Comparison of ENCODE assay signal across 10 mouse cellular contexts in the genomic region with DNA sequence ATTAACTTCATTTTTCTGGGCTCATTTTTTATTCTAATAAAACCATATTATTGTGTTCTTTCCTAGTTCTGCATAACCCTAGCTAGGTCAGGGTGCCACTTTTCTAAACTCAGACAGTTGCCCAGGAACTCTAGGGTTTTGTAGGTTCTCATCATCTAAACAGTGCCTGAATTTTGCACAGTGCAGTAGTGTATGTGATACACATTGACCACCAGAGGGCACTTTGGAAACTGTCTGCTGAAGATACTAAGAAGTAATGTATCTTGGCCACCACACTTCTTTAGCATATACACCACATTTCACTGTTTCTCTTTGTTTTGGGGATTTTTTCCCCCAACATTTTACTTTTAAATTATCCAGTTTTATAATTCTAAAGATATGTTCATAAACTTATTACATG. TPM values are rescaled to one million over a fixed set of nuclear protein-coding genes. Genes with fewer than 3 reads are reported as not detected.
DNase-seq lines count a peak whose midpoint lies in the region; ATAC-seq lines count a peak whose summit lies in the region.
"Had no signal": no experiment of that assay in that cellular context is flagged by ENCODE, and none has a peak within 500 bp of the region (broad histone marks: within the 10 kb centered on the region; RNA-seq: fewer than 3 reads in every experiment).

No protein-coding gene starts in this region.

- no peaks in the 10 kb centered on the region for H3K27me3 ChIP-seq in limb, embryonic 12.5 days
- no peaks in the 10 kb centered on the region for H3K27me3 ChIP-seq in limb, embryonic 10.5 days (ENCODE audit: low read depth, poor library complexity, severe bottlenecking)
- no peaks in the 10 kb centered on the region for H3K27me3 ChIP-seq in hindbrain, embryonic 13.5 days
- H3K27me3 ChIP-seq: embryonic facial prominence, embryonic 15.5 days had no signal

- H3K4me1 ChIP-seq in limb, embryonic 12.5 days (replicated peaks) = no peaks in the 10 kb centered on the region
- no peaks in the 10 kb centered on the region for H3K4me1 ChIP-seq in limb, embryonic 10.5 days
- H3K4me1 ChIP-seq in hindbrain, embryonic 13.5 days (replicated peaks) = no peaks in the 10 kb centered on the region
- H3K4me1 ChIP-seq: embryonic facial prominence, embryonic 15.5 days had no signal

- intact Hi-C loops in gastrocnemius, postnatal 36 days (cut with DNase I) = no loop called here

- ATAC-seq in limb, embryonic 12.5 days (ENCODE audit: insufficient number of reproducible peaks, insufficient read depth, low FRiP score, low TSS enrichment, low read depth) = peak; percentile 52; the same call in 1 of the 2 replicates
- ATAC-seq in hindbrain, embryonic 13.5 days (ENCODE audit: low FRiP score) = peak; percentile 73; the same call in 1 of the 2 replicates
- peak; percentile 76; the same call in 1 of the 2 replicates for ATAC-seq in monocyte, adult 5-6 weeks (replicated peaks; ENCODE audit: insufficient number of reproducible peaks, low FRiP score, low TSS enrichment, poor library complexity, severe bottlenecking)

- H3K4me3 ChIP-seq in limb, embryonic 12.5 days (replicated peaks) = no peak overlapping the region
- H3K4me3 ChIP-seq in limb, embryonic 10.5 days = no peak overlapping the region
- H3K4me3 ChIP-seq in hindbrain, embryonic 13.5 days = no peak overlapping the region
- H3K4me3 ChIP-seq: embryonic facial prominence, embryonic 15.5 days had no signal

- peaks cover 30% of the 10 kb centered on the region; the same call in 1 of the 2 replicates for H3K36me3 ChIP-seq in limb, embryonic 12.5 days
- peaks cover 18% of the 10 kb centered on the region for H3K36me3 ChIP-seq in limb, embryonic 10.5 days
- H3K36me3 ChIP-seq in hindbrain, embryonic 13.5 days = peaks cover 33% of the 10 kb centered on the region

- no peak overlapping the region for H3K27ac ChIP-seq in limb, embryonic 12.5 days
- no peak overlapping the region for H3K27ac ChIP-seq in limb, embryonic 10.5 days
- no peak overlapping the region for H3K27ac ChIP-seq in hindbrain, embryonic 13.5 days
- H3K27ac ChIP-seq: embryonic facial prominence, embryonic 15.5 days; macrophage had no signal

- no peak overlapping the region for H3K9ac ChIP-seq in limb, embryonic 12.5 days (replicated peaks)
- no peak overlapping the region for H3K9ac ChIP-seq in hindbrain, embryonic 13.5 days
- H3K9ac ChIP-seq: embryonic facial prominence, embryonic 15.5 days had no signal

- H3K9me3 ChIP-seq in limb, embryonic 12.5 days = no peaks in the 10 kb centered on the region
- no peaks in the 10 kb centered on the region for H3K9me3 ChIP-seq in limb, embryonic 10.5 days (replicated peaks)
- no peaks in the 10 kb centered on the region for H3K9me3 ChIP-seq in hindbrain, embryonic 13.5 days
- H3K9me3 ChIP-seq: embryonic facial prominence, embryonic 15.5 days had no signal

- DNase-seq in limb, embryonic 10.5 days (ENCODE audit: low spot score) = no peak
- DNase-seq in T-cell, adult 2 months (ENCODE audit: low spot score) = peak; percentile 26
- DNase-seq in gastrocnemius, postnatal 36 days = no peak
- no peak for DNase-seq in gastrocnemius, postnatal 10 days
- no peak for DNase-seq in layer of hippocampus, postnatal 14 days (ENCODE audit: low spot score in 2 of 2)

- H3K4me2 ChIP-seq in limb, embryonic 12.5 days = no peak overlapping the region
- H3K4me2 ChIP-seq in hindbrain, embryonic 13.5 days = no peak overlapping the region
- H3K4me2 ChIP-seq: embryonic facial prominence, embryonic 15.5 days had no signal

RNA-seq across cellular contexts. Expression of gene 2610301B20Rik, which starts 22.6 kb away (rescaled TPM):
- polyA plus RNA-seq in limb, embryonic 12.5 days (2016; fragmentation: Nextera tagmentation; extraction: Ambion mirVana) = 23.9 and 28.4 TPM in 2 replicates
- 20.1 and 26.6 TPM in 2 replicates for polyA plus RNA-seq in limb, embryonic 10.5 days (2016; fragmentation: Nextera tagmentation; extraction: Ambion mirVana)
- 44.4 and 45.0 TPM in 2 replicates for polyA plus RNA-seq in hindbrain, embryonic 13.5 days (2015; fragmentation: Nextera tagmentation; extraction: Ambion mirVana)
- 2.1 to 4.1 TPM (median 4.1 TPM) in 3 replicates for total RNA-seq in monocyte, adult 5-6 weeks (2017)
- total RNA-seq in gastrocnemius, postnatal 36 days (2021) = 1 to 10 TPM; 2.9 to 4.3 TPM
- total RNA-seq in gastrocnemius, postnatal 10 days (2021) = 1 to 10 TPM; 4.9 to 5.6 TPM
- 10 to 100 TPM; 32.4 to 33.3 TPM for total RNA-seq in layer of hippocampus, postnatal 14 days (2021)
